In the genomic region with DNA sequence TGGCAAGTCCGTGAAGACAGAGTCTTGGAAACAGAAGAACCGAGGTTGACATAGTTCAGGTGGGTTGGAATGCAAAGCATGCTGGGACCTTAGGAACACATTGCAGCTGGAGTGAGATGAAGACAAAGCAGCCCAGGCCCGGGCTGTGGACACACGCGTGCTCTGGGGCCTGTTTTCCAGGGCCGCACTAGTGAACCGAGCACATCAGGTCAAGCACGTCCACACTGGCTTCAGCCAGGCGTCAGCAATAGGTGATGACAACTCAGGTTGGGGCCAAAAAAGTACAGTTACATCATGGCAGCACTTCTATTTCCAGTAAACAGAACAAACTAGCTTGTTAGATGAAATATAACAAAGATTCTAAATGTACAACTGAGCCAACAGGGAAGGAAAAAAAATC, we compare ENCODE assay signal across 34 mouse cellular contexts. TPM values are rescaled to one million over a fixed set of nuclear protein-coding genes. Genes with fewer than 3 reads are reported as not detected.
DNase-seq lines count a peak whose midpoint lies in the region; ATAC-seq and TF ChIP-seq lines count a peak whose summit lies in the region.
"Had no signal": no experiment of that assay in that cellular context is flagged by ENCODE, and none has a peak within 500 bp of the region (broad histone marks: within the 10 kb centered on the region; RNA-seq: fewer than 3 reads in every experiment).

No protein-coding gene starts in this region.

- H3K27me3 ChIP-seq in heart, embryonic 13.5 days (replicated peaks) = no peaks in the 10 kb centered on the region
- H3K27me3 ChIP-seq in midbrain, postnatal 0 days (ENCODE audit: insufficient read depth, low read length) = no peaks in the 10 kb centered on the region
- H3K27me3 ChIP-seq: hindbrain, embryonic 15.5 days; intestine, embryonic 15.5 days; limb, embryonic 15.5 days; liver, embryonic 13.5 days; midbrain, embryonic 13.5 days; Patski; stomach, embryonic 15.5 days had no signal

- H3K27ac ChIP-seq in heart, embryonic 13.5 days (replicated peaks) = peak overlapping the region; percentile 55
- H3K27ac ChIP-seq in midbrain, postnatal 0 days (ENCODE audit: low read depth, low read length) = no peak overlapping the region
- H3K27ac ChIP-seq: hindbrain, embryonic 15.5 days; intestine, embryonic 15.5 days; limb, embryonic 10.5 days; limb, embryonic 15.5 days; liver, embryonic 13.5 days; macrophage; midbrain, embryonic 13.5 days; stomach, embryonic 15.5 days had no signal

- H3K9ac ChIP-seq in heart, embryonic 13.5 days = no peak overlapping the region
- no peak overlapping the region for H3K9ac ChIP-seq in midbrain, postnatal 0 days (replicated peaks; ENCODE audit: low read length, poor library complexity, severe bottlenecking)
- H3K9ac ChIP-seq: hindbrain, embryonic 15.5 days; intestine, embryonic 15.5 days; limb, embryonic 15.5 days; liver, embryonic 13.5 days; midbrain, embryonic 13.5 days; stomach, embryonic 15.5 days had no signal

- TF ChIP-seq CTCF in midbrain, postnatal 0 days (IDR thresholded peaks at IDR 0.05) = no peak

- H3K4me3 ChIP-seq in heart, embryonic 13.5 days = no peak overlapping the region
- H3K4me3 ChIP-seq in midbrain, postnatal 0 days (ENCODE audit: low read depth, low read length) = no peak overlapping the region
- H3K4me3 ChIP-seq: hindbrain, embryonic 15.5 days; intestine, embryonic 15.5 days; limb, embryonic 10.5 days; limb, embryonic 15.5 days; liver, embryonic 13.5 days; midbrain, embryonic 13.5 days; stomach, embryonic 15.5 days had no signal

- H3K9me3 ChIP-seq in heart, embryonic 13.5 days = no peaks in the 10 kb centered on the region
- H3K9me3 ChIP-seq in midbrain, postnatal 0 days (ENCODE audit: low read length) = no peaks in the 10 kb centered on the region
- H3K9me3 ChIP-seq: hindbrain, embryonic 15.5 days; intestine, embryonic 15.5 days; limb, embryonic 10.5 days; limb, embryonic 15.5 days; liver, embryonic 13.5 days; midbrain, embryonic 13.5 days; stomach, embryonic 15.5 days had no signal

- intact Hi-C loops in heart, postnatal 10 days (cut with DNase I) = no loop called here
- intact Hi-C loops in left cerebral cortex, postnatal 25 days (cut with DNase I) = no loop called here

- peak; percentile 69; the same call in 1 of the 2 replicates for ATAC-seq in heart, embryonic 13.5 days (ENCODE audit: extremely low read depth, insufficient number of reproducible peaks, low FRiP score, low TSS enrichment)
- ATAC-seq in midbrain, postnatal 0 days (ENCODE audit: low FRiP score) = no peak
- no peak for ATAC-seq in inflammation-experienced regulatory T-cells, adult 6 months
- ATAC-seq: forebrain, embryonic 14.5 days; intestine, embryonic 15.5 days; lung, postnatal 0 days; midbrain, embryonic 13.5 days; Patski had no signal

- 30% methylated on average over 9 of the region's 9 CpGs for WGBS in heart, embryonic 13.5 days
- 93% methylated on average over 9 of the region's 9 CpGs for WGBS in midbrain, postnatal 0 days

- H3K4me2 ChIP-seq in heart, embryonic 13.5 days = no peak overlapping the region
- no peak overlapping the region for H3K4me2 ChIP-seq in midbrain, postnatal 0 days (ENCODE audit: low read depth, low read length, poor library complexity, severe bottlenecking)
- H3K4me2 ChIP-seq: hindbrain, embryonic 15.5 days; intestine, embryonic 15.5 days; limb, embryonic 15.5 days; liver, embryonic 13.5 days; midbrain, embryonic 13.5 days; stomach, embryonic 15.5 days had no signal

- H3K36me3 ChIP-seq in heart, embryonic 13.5 days = no peaks in the 10 kb centered on the region
- no peaks in the 10 kb centered on the region for H3K36me3 ChIP-seq in midbrain, postnatal 0 days (ENCODE audit: insufficient read depth, low read length)
- H3K36me3 ChIP-seq: hindbrain, embryonic 15.5 days; intestine, embryonic 15.5 days; limb, embryonic 10.5 days; limb, embryonic 15.5 days; liver, embryonic 13.5 days; midbrain, embryonic 13.5 days; stomach, embryonic 15.5 days had no signal

- DNase-seq in fibroblast of lung, adult 2 months (ENCODE audit: low read depth) = peak; percentile 27
- DNase-seq in heart, adult 8-10 months (ENCODE audit: low spot score) = peak; percentile 61
- peak; percentile 74 to 78 for DNase-seq in heart, postnatal 10 days
- DNase-seq in left cerebral cortex, postnatal 25 days (ENCODE audit: low spot score in 2 of 2) = no peak
- DNase-seq in midbrain, postnatal 0 days (ENCODE audit: low spot score) = no peak
- no peak for DNase-seq in thymus, postnatal 14 days
- DNase-seq: adrenal gland, postnatal 14 days; cerebellum, adult 11 months; cerebellum, adult 9-10 months; gastrocnemius, postnatal 14 days; kidney, adult 2 months; kidney, postnatal 4 days; layer of hippocampus, postnatal 36 days; liver, embryonic 13.5 days; lung, adult 18-20 months had no signal

- H3K4me1 ChIP-seq in heart, embryonic 13.5 days = peaks cover 32% of the 10 kb centered on the region
- H3K4me1 ChIP-seq in midbrain, postnatal 0 days (ENCODE audit: insufficient read depth, low read length) = no peaks in the 10 kb centered on the region
- H3K4me1 ChIP-seq: hindbrain, embryonic 15.5 days; intestine, embryonic 15.5 days; limb, embryonic 15.5 days; liver, embryonic 13.5 days; midbrain, embryonic 13.5 days; stomach, embryonic 15.5 days had no signal

RNA-seq across cellular contexts. Expression of gene Apobec4, which starts 11.6 kb away (rescaled TPM):
- not detected for total RNA-seq in heart, adult 8-10 months (2022)
- polyA plus RNA-seq in heart, embryonic 13.5 days (2015; fragmentation: Nextera tagmentation; extraction: Ambion mirVana) = not detected in 2 replicates
- total RNA-seq in heart, postnatal 10 days (2021) = not detected
- total RNA-seq in left cerebral cortex, postnatal 25 days (2021) = not detected
- not detected in 2 replicates for total RNA-seq in midbrain, postnatal 0 days (2014; rRNA removed)
- polyA plus RNA-seq in midbrain, postnatal 0 days (2015; fragmentation: Nextera tagmentation; extraction: Ambion mirVana) = not detected in 2 replicates
- not detected for polyA plus RNA-seq in inflammation-experienced regulatory T-cells, adult 6 months (2017; shearing (Covaris generic))
- total RNA-seq: adrenal gland, postnatal 14 days; common myeloid progenitor, adult 5-6 weeks; gastrocnemius, postnatal 14 days; hematopoietic stem cell, adult 5-6 weeks; layer of hippocampus, postnatal 36 days; megakaryocyte-erythroid progenitor cell, adult 5-6 weeks; MEL; monocyte, adult 5-6 weeks had no signal
- polyA plus RNA-seq: hindbrain, embryonic 15.5 days; intestine, embryonic 15.5 days; kidney, adult 2 months; kidney, embryonic 16.5 days; limb, embryonic 10.5 days; limb, embryonic 15.5 days; liver, embryonic 13.5 days; macrophage; midbrain, embryonic 13.5 days; Patski; small intestine, adult 2 months had no signal

RNA-seq across cellular contexts. Expression of gene Rgl1, which starts 27.4 kb away (rescaled TPM):
- 10 to 100 TPM; 30.2 to 37.8 (median 35.0) TPM for total RNA-seq in heart, adult 8-10 months (2022)
- 54.1 and 59.2 TPM in 2 replicates for polyA plus RNA-seq in heart, embryonic 13.5 days (2015; fragmentation: Nextera tagmentation; extraction: Ambion mirVana)
- total RNA-seq in heart, postnatal 10 days (2021) = 10 to 100 TPM; 59.3 to 72.0 TPM
- 100 to 1,000 TPM; 121 to 148 TPM for total RNA-seq in left cerebral cortex, postnatal 25 days (2021)
- total RNA-seq in midbrain, postnatal 0 days (2014; rRNA removed) = 14.3 and 16.9 TPM in 2 replicates
- polyA plus RNA-seq in midbrain, postnatal 0 days (2015; fragmentation: Nextera tagmentation; extraction: Ambion mirVana) = 13.8 and 16.2 TPM in 2 replicates
- under 1 TPM in 2 of 3 experiments, not detected in 1; 0.74 to 0.94 TPM for polyA plus RNA-seq in inflammation-experienced regulatory T-cells, adult 6 months (2017; shearing (Covaris generic))

RNA-seq across cellular contexts. Expression of gene Arpc5, which starts 27.5 kb away (rescaled TPM):
- 10 to 100 TPM; 21.9 to 27.8 (median 25.9) TPM for total RNA-seq in heart, adult 8-10 months (2022)
- 198 and 202 TPM in 2 replicates for polyA plus RNA-seq in heart, embryonic 13.5 days (2015; fragmentation: Nextera tagmentation; extraction: Ambion mirVana)
- total RNA-seq in heart, postnatal 10 days (2021) = 10 to 100 TPM; 81.2 to 86.1 TPM
- 100 to 1,000 TPM; 101 to 107 TPM for total RNA-seq in left cerebral cortex, postnatal 25 days (2021)
- 168 and 207 TPM in 2 replicates for total RNA-seq in midbrain, postnatal 0 days (2014; rRNA removed)
- 384 and 410 TPM in 2 replicates for polyA plus RNA-seq in midbrain, postnatal 0 days (2015; fragmentation: Nextera tagmentation; extraction: Ambion mirVana)
- polyA plus RNA-seq in inflammation-experienced regulatory T-cells, adult 6 months (2017; shearing (Covaris generic)) = 100 to 1,000 TPM; 480 to 854 (median 552) TPM

Comparison
In these comparisons a context has a peak if more than half of its experiments do, and no peak if none do; other contexts are left out.
1. DNase-seq: peak in fibroblast of lung, adult 2 months (single experiment), heart, adult 8-10 months (single experiment) and heart, postnatal 10 days (2 of 2); none in left cerebral cortex, postnatal 25 days (0 of 2), midbrain, postnatal 0 days (single experiment) and thymus, postnatal 14 days (single experiment).